Mouse (Mus musculus) layer of hippocampus, adult 18-20 months (tissue): ENCODE measurements at regions not wholly inside any gene's neighbourhood (a gene's known extent, or its start where the extent isn't known, plus 50 kb on each side); places are given as distances from the start of the nearest gene placed in this dataset.

ENCODE experiments used
- DNase-seq, 2 experiments: peaks; one replicate each; pipeline ENCODE4 v3.0.0; 2022; ENCODE audit warnings: low spot score in 2 of 2

GRCm38 (mm10) chr1:154255971-154256370, 55.0 kb downstream of the Zfp648 start:
- DNase-seq = no peak

- DNase-seq = peak; percentile 44 to 68
These were observed 55.8 kb downstream of the Zfp648 start for GRCm38 (mm10) chr1:154256811-154257210.

GRCm38 (mm10) chr1:154258511-154258910, 57.5 kb downstream of the Zfp648 start:
- peak in 1 of 2 experiments; percentile 30 for DNase-seq

GRCm38 (mm10) chr1:154260393-154260792, 59.4 kb downstream of the Zfp648 start:
- no peak for DNase-seq

- peak; percentile 54 to 80 for DNase-seq
These were observed 80.5 kb downstream of the Zfp648 start for GRCm38 (mm10) chr1:154281438-154281837.

- DNase-seq = peak in 1 of 2 experiments; percentile 43
These were observed 85.1 kb downstream of the Zfp648 start for GRCm38 (mm10) chr1:154286080-154286479.

GRCm38 (mm10) chr1:154292729-154293128, 91.7 kb downstream of the Zfp648 start:
- DNase-seq = peak; percentile 4 to 49

GRCm38 (mm10) chr1:154296080-154296479, 95.1 kb downstream of the Zfp648 start:
- DNase-seq = no peak

GRCm38 (mm10) chr1:154299866-154300265, 98.9 kb downstream of the Zfp648 start:
- DNase-seq = peak; percentile 11 to 51

GRCm38 (mm10) chr1:154309650-154310049, 108.7 kb downstream of the Zfp648 start:
- DNase-seq = no peak
